ENCODE assay signal across 9 mouse cellular contexts in genomic region chr9:37462764-37463163, GRCm38 (mm10). TPM values are rescaled to one million over a fixed set of nuclear protein-coding genes. Genes with fewer than 3 reads are reported as not detected.
DNase-seq lines count a peak whose midpoint lies in the region; ATAC-seq and TF ChIP-seq lines count a peak whose summit lies in the region.
"Had no signal": no experiment of that assay in that cellular context is flagged by ENCODE, and none has a peak within 500 bp of the region (broad histone marks: within the 10 kb centered on the region; RNA-seq: fewer than 3 reads in every experiment).

No protein-coding gene starts in this region.

- H3K36me3 ChIP-seq in kidney, embryonic 14.5 days (ENCODE audit: control insufficient read depth, insufficient read depth, low read length) = no peaks in the 10 kb centered on the region
- H3K36me3 ChIP-seq: lung, embryonic 15.5 days had no signal

- no peak for ATAC-seq in kidney, embryonic 14.5 days (ENCODE audit: low FRiP score, low TSS enrichment)
- no peak for ATAC-seq in erythroblast, adult 5-6 weeks (replicated peaks; ENCODE audit: low FRiP score, poor library complexity, severe bottlenecking)

- intact Hi-C loops in heart, postnatal 10 days (cut with DNase I) = loop anchor here (1.0 to 5.0 kb wide), 3 partner anchors 82 to 175 kb away; no protein-coding TSS in a partner anchor

- TF ChIP-seq POLR2A in bone marrow macrophage, adult 2 months (IDR thresholded peaks at IDR 0.05; ENCODE audit: borderline replicate concordance, low read depth, low read length) = no peak

- DNase-seq in kidney, adult 18-20 months = peak; percentile 43
- peak; percentile 62 for DNase-seq in ES-CJ7 (ENCODE audit: low read depth, low spot score)
- peak; percentile 62 to 72 for DNase-seq in heart, postnatal 10 days
- DNase-seq in layer of hippocampus, postnatal 10 days (ENCODE audit: low spot score in 2 of 2) = peak; percentile 39 to 62
- peak; percentile 13 to 50 for DNase-seq in natural killer cell, adult 2 months (ENCODE audit: low spot score in 2 of 2)

- WGBS in kidney, embryonic 14.5 days = 13% methylated on average over 7 of the region's 7 CpGs

- H3K27ac ChIP-seq in kidney, embryonic 14.5 days (ENCODE audit: low read depth, low read length) = no peak overlapping the region
- H3K27ac ChIP-seq in bone marrow macrophage, adult 2 months (ENCODE audit: insufficient read depth, low read depth, low read length) = no peak overlapping the region
- H3K27ac ChIP-seq: lung, embryonic 15.5 days had no signal

- peaks cover 50% of the 10 kb centered on the region for H3K27me3 ChIP-seq in kidney, embryonic 14.5 days (ENCODE audit: control insufficient read depth, insufficient read depth, low read length)

- H3K9me3 ChIP-seq in kidney, embryonic 14.5 days (ENCODE audit: control insufficient read depth, low read length) = no peaks in the 10 kb centered on the region
- H3K9me3 ChIP-seq: lung, embryonic 15.5 days had no signal

- TF ChIP-seq CTCF in bone marrow macrophage, adult 2 months (IDR thresholded peaks at IDR 0.05; ENCODE audit: low read depth, low read length) = 0 out of 2 replicates have a peak, but pooled peaks have one; percentile 13

- no peak overlapping the region for H3K4me2 ChIP-seq in kidney, embryonic 14.5 days (replicated peaks; ENCODE audit: low read depth, low read length)
- H3K4me2 ChIP-seq: lung, embryonic 15.5 days had no signal

- no peak overlapping the region for H3K9ac ChIP-seq in kidney, embryonic 14.5 days (ENCODE audit: low read depth, low read length)
- H3K9ac ChIP-seq: lung, embryonic 15.5 days had no signal

- no peak overlapping the region for H3K4me3 ChIP-seq in kidney, embryonic 14.5 days (ENCODE audit: low read length)
- H3K4me3 ChIP-seq in bone marrow macrophage, adult 2 months (ENCODE audit: insufficient read depth, low read length) = no peak overlapping the region
- H3K4me3 ChIP-seq: lung, embryonic 15.5 days had no signal

- 0 out of 2 replicates have a peak, but pooled peaks cover 6% of the 10 kb centered on the region for H3K4me1 ChIP-seq in kidney, embryonic 14.5 days (ENCODE audit: control insufficient read depth, insufficient read depth, low read length)
- H3K4me1 ChIP-seq in bone marrow macrophage, adult 2 months (ENCODE audit: control insufficient read depth, insufficient read depth, low read length) = no peaks in the 10 kb centered on the region

RNA-seq across cellular contexts. Expression of gene Msantd2, which starts 26.4 kb away (rescaled TPM):
- 28.5 and 33.2 TPM in 2 replicates for polyA plus RNA-seq in kidney, embryonic 14.5 days (2014; fragmentation: Nextera tagmentation; extraction: Ambion mirVana)
- 23.5 and 27.3 TPM in 2 replicates for polyA plus RNA-seq in bone marrow macrophage, adult 2 months (2012; ENCODE audit: insufficient read depth, insufficient read length, missing spikeins)
- total RNA-seq in heart, postnatal 10 days (2021) = 10 to 100 TPM; 11.7 to 16.4 TPM
- 10 to 100 TPM; 24.5 to 29.1 TPM for total RNA-seq in layer of hippocampus, postnatal 10 days (2021)
- 2.3 and 2.5 TPM in 2 replicates for total RNA-seq in erythroblast, adult 5-6 weeks (2015; ENCODE audit: low replicate concordance)
- total RNA-seq in erythroblast, adult 5-6 weeks (2017; ENCODE audit: low replicate concordance) = 8.2 and 10.7 TPM in 2 replicates

RNA-seq across cellular contexts. Expression of gene Robo3, which starts 29.7 kb away (rescaled TPM):
- polyA plus RNA-seq in kidney, embryonic 14.5 days (2014; fragmentation: Nextera tagmentation; extraction: Ambion mirVana) = 0.09 and 0.11 TPM in 2 replicates
- polyA plus RNA-seq in bone marrow macrophage, adult 2 months (2012; ENCODE audit: insufficient read depth, insufficient read length, missing spikeins) = not detected in 2 replicates
- not detected for total RNA-seq in heart, postnatal 10 days (2021)
- total RNA-seq in layer of hippocampus, postnatal 10 days (2021) = 10 to 100 TPM; 14.9 to 22.8 TPM
- not detected in 2 replicates for total RNA-seq in erythroblast, adult 5-6 weeks (2015; ENCODE audit: low replicate concordance)
- not detected in 2 replicates for total RNA-seq in erythroblast, adult 5-6 weeks (2017; ENCODE audit: low replicate concordance)

Comparison
In these comparisons a context has a peak if more than half of its experiments do, and no peak if none do; other contexts are left out.
1. RNA of gene Robo3, which starts 29.7 kb away (total RNA-seq): 14.9 to 22.8 TPM in layer of hippocampus, postnatal 10 days; not detected in heart, postnatal 10 days and not detected in erythroblast, adult 5-6 weeks; every median in the first group is over 10 times any median in the second.
2. Peak in every context shown above with its lines, with median percentiles within 50 percentile points of each other: DNase-seq.